Mouse (Mus musculus) T-helper 2 cell (primary cell): Measurements from ENCODE around the gene Arhgap27.
"Not testable (repeated sequence)": the region's sequence is repeated elsewhere in the genome, so short reads cannot be mapped to it uniquely, and the experiment has no call there.

ENCODE experiments used
- in situ Hi-C: fragments of 300-600 bp; cut with MboI, MseI; formaldehyde crosslinking; loops from one replicate; pipeline ENCODE4 v1.15.1; 2025; ENCODE audit warnings: high pct_unique_total_duplicates

The Arhgap27 gene

GRCm38 (mm10) chr11:103363214-103364148 lies at the start of gene Arhgap27:
Gene Arhgap27 (minus strand): TSS chr11:103363692.
- in situ Hi-C loops, result loop anchor here (25.0 kb wide), 1 partner anchor 324 kb away; the partner anchor contains the start of gene Gosr2

- in situ Hi-C loops, result no loop called here
Observed at GRCm38 (mm10) chr11:103412950-103413423, 49.5 kb upstream of the Arhgap27 start.

- in situ Hi-C loops, result no loop called here
Observed at GRCm38 (mm10) chr11:103411981-103412949, 48.8 kb upstream of the Arhgap27 start, which contains the start of gene Plekhm1. Gene Plekhm1 (minus strand): TSS chr11:103412687.

GRCm38 (mm10) chr11:103411301-103411700 lies 47.8 kb upstream of the Arhgap27 start:
- in situ Hi-C loops, result no loop called here

GRCm38 (mm10) chr11:103408880-103409279 lies 45.4 kb upstream of the Arhgap27 start:
- in situ Hi-C loops, result no loop called here

- in situ Hi-C loops, result not testable (repeated sequence)
Observed at GRCm38 (mm10) chr11:103407136-103407535, 43.6 kb upstream of the Arhgap27 start.

GRCm38 (mm10) chr11:103406551-103406950 lies 43.1 kb upstream of the Arhgap27 start:
- in situ Hi-C loops, result no loop called here

GRCm38 (mm10) chr11:103405814-103406213 lies 42.3 kb upstream of the Arhgap27 start:
- in situ Hi-C loops, result no loop called here

- in situ Hi-C loops, result no loop called here
Observed at GRCm38 (mm10) chr11:103404618-103405017, 41.1 kb upstream of the Arhgap27 start.

- in situ Hi-C loops, result no loop called here
Observed at GRCm38 (mm10) chr11:103403776-103404175, 40.3 kb upstream of the Arhgap27 start.

GRCm38 (mm10) chr11:103402738-103403137 lies 39.2 kb upstream of the Arhgap27 start:
- in situ Hi-C loops, result no loop called here

GRCm38 (mm10) chr11:103402198-103402597 lies 38.7 kb upstream of the Arhgap27 start:
- in situ Hi-C loops, result no loop called here

- in situ Hi-C loops, result no loop called here
Observed at GRCm38 (mm10) chr11:103399986-103400385, 36.5 kb upstream of the Arhgap27 start.

- in situ Hi-C loops, result no loop called here
Observed at GRCm38 (mm10) chr11:103399050-103399449, 35.6 kb upstream of the Arhgap27 start.

- in situ Hi-C loops, result no loop called here
Observed at GRCm38 (mm10) chr11:103396682-103397081, 33.2 kb upstream of the Arhgap27 start.

GRCm38 (mm10) chr11:103396236-103396635 lies 32.7 kb upstream of the Arhgap27 start:
- in situ Hi-C loops, result no loop called here

- in situ Hi-C loops, result no loop called here
Observed at GRCm38 (mm10) chr11:103394604-103395003, 31.1 kb upstream of the Arhgap27 start.

- in situ Hi-C loops, result no loop called here
Observed at GRCm38 (mm10) chr11:103394025-103394424, 30.5 kb upstream of the Arhgap27 start.

- in situ Hi-C loops, result no loop called here
Observed at GRCm38 (mm10) chr11:103387870-103388526, 24.5 kb upstream of the Arhgap27 start.

- in situ Hi-C loops, result no loop called here
Observed at GRCm38 (mm10) chr11:103386827-103387226, 23.3 kb upstream of the Arhgap27 start.

GRCm38 (mm10) chr11:103381956-103382613 lies 18.6 kb upstream of the Arhgap27 start:
- in situ Hi-C loops, result no loop called here
